Mouse (Mus musculus) heart, postnatal 0 days (tissue): ENCODE measurements around the gene Pipox. TPM values are rescaled to one million over a fixed set of nuclear protein-coding genes. Genes with fewer than 3 reads are reported as not detected.
A peak's percentile ranks its signal among the peaks of the same experiment; 100 is the strongest.

Experiments used
- ATAC-seq: fragments of 200-750 bp; cut with Nextera tagmentation; 2 replicates; pipeline ENCODE4 v1.8.0; 2017; ENCODE audit warnings: low read depth, moderate number of reproducible peaks, moderate library complexity; ENCODE audit not compliant: insufficient read depth
- DNase-seq: peaks from one replicate; pipeline ENCODE4 v3.0.0-alpha.2; 2016; ENCODE audit warnings: low spot score
- H3K27ac ChIP-seq: fragments of 300-500 bp; sonication (generic); 2 replicates; pipeline ENCODE4 v1.5.1; 2014; ENCODE audit warnings: low read depth, mild to moderate bottlenecking
- H3K27me3 ChIP-seq: fragments of 300-500 bp; sonication (generic); 2 replicates; pipeline ENCODE4 v1.6.1; 2014; ENCODE audit warnings: low read length, mixed read lengths; ENCODE audit not compliant: control insufficient read depth, insufficient read depth
- H3K36me3 ChIP-seq: fragments of 300-500 bp; sonication (generic); replicated peaks from 2 replicates; pipeline ENCODE4 v1.6.1; 2014; ENCODE audit warnings: low read length, mixed read lengths; ENCODE audit not compliant: control insufficient read depth, insufficient read depth
- H3K4me1 ChIP-seq: fragments of 300-500 bp; sonication (generic); 2 replicates; pipeline ENCODE4 v1.6.1; 2014; ENCODE audit warnings: antibody characterized with exemption; ENCODE audit not compliant: control insufficient read depth, insufficient read depth
- H3K4me2 ChIP-seq: fragments of 300-500 bp; sonication (generic); 2 replicates; pipeline ENCODE4 v1.6.1; 2014; ENCODE audit warnings: low read depth, mild to moderate bottlenecking, low read length, moderate library complexity
- H3K4me3 ChIP-seq: fragments of 300-500 bp; sonication (generic); 2 replicates; pipeline ENCODE4 v1.5.1; 2014; ENCODE audit warnings: low read depth, low read length
- H3K9ac ChIP-seq: fragments of 300-500 bp; sonication (generic); replicated peaks from 2 replicates; pipeline ENCODE4 v1.6.1; 2014; ENCODE audit warnings: low read depth, low read length, mixed read lengths
- H3K9me3 ChIP-seq: fragments of 300-500 bp; sonication (generic); replicated peaks from 2 replicates; pipeline ENCODE4 v1.6.1; 2016; ENCODE audit warnings: low read length; ENCODE audit not compliant: control insufficient read depth
- CTCF ChIP-seq: IDR thresholded peaks from 2 replicates; pipeline ENCODE4 v1.5.1; 2016; ENCODE audit warnings: antibody characterized with exemption, control low read depth, low read depth
- EP300 ChIP-seq: IDR thresholded peaks from 2 replicates; pipeline ENCODE4 v1.6.1; 2016; ENCODE audit warnings: antibody characterized with exemption, low read depth
- WGBS: fragments of 180-500 bp; shearing (Covaris S2); extraction: QIAGEN DNeasy Blood & Tissue Kit; methylation state at CpG from one replicate; pipeline ENCODE4 v1.1.7; 2014; 5-methylcytosine and 5-hydroxymethylcytosine counted together
- polyA plus RNA-seq: library from polyadenylated mRNA; unstranded; fragments of >200 nt; fragmentation: Nextera tagmentation; extraction: Ambion mirVana; gene quantifications from 2 replicates; pipeline ENCODE4 v1.2.1, GENCODE M21; 2015
- total RNA-seq: library from RNA; depleted of rRNA; stranded (reverse); fragments of >200 nt; gene quantifications from 2 replicates; pipeline ENCODE4 v1.2.3, GENCODE M21; 2014; ENCODE audit warnings: low replicate concordance

Gene Pipox
- total and polyA plus RNA-seq, 2 experiments from 2014 or later: 2.4 to 2.6 TPM

- Histone ChIP-seq H3K27me3 (peaks cover 72% of the 10 kb centered on the region), H3K9me3 (no peaks in the 10 kb centered on the region), H3K4me1 (peaks cover 7% of the 10 kb centered on the region; the same call in 1 of the 2 replicates), H3K4me3 (no peak overlapping the region), H3K9ac (no peak overlapping the region), H3K4me2 (no peak overlapping the region), H3K27ac (no peak overlapping the region), H3K36me3 (no peaks in the 10 kb centered on the region)
- WGBS: 0% methylated on average over 4 of the region's 4 CpGs
- DNase-seq: no peak
- ATAC-seq: no peak
- no peak for TF ChIP-seq EP300
Measured at GRCm38 (mm10) chr11:77934111-77934521, 40.2 kb upstream of the Pipox start.

GRCm38 (mm10) chr11:77932576-77932975 lies 38.7 kb upstream of the Pipox start:
- ATAC-seq: no peak
- no peak for DNase-seq
- Histone ChIP-seq H3K9me3 (no peaks in the 10 kb centered on the region), H3K36me3 (no peaks in the 10 kb centered on the region), H3K4me2 (no peak overlapping the region), H3K4me3 (no peak overlapping the region), H3K27me3 (peaks cover 75% of the 10 kb centered on the region), H3K27ac (no peak overlapping the region), H3K4me1 (peaks cover 7% of the 10 kb centered on the region; the same call in 1 of the 2 replicates), H3K9ac (no peak overlapping the region)
- TF ChIP-seq CTCF (no peak), EP300 (no peak)
- WGBS: 31% methylated on average over 5 of the region's 5 CpGs

GRCm38 (mm10) chr11:77931541-77932433 lies 37.9 kb upstream of the Pipox start:
- peak overlapping the region; percentile 68 for H3K4me2 ChIP-seq
- WGBS: 3% methylated on average over 41 of the region's 41 CpGs
- H3K27ac ChIP-seq: no peak overlapping the region
- H3K4me1 ChIP-seq: peaks cover 7% of the 10 kb centered on the region; the same call in 1 of the 2 replicates
- H3K27me3 ChIP-seq: peaks cover 70% of the 10 kb centered on the region
- TF ChIP-seq EP300: no peak
- no peak for TF ChIP-seq CTCF
- no peaks in the 10 kb centered on the region for H3K36me3 ChIP-seq
- no peaks in the 10 kb centered on the region for H3K9me3 ChIP-seq
- no peak for DNase-seq
- no peak for ATAC-seq
- peak overlapping the region; percentile 44 for H3K4me3 ChIP-seq
- H3K9ac ChIP-seq: no peak overlapping the region

GRCm38 (mm10) chr11:77930751-77931540 lies 37.0 kb upstream of the Pipox start, which contains the start of gene Sez6:
Gene Sez6, plus strand, starts transcription at chr11:77930800.
- under 1% methylated on average over 84 of the region's 94 CpGs for WGBS
- DNase-seq (peak; percentile 60), ATAC-seq (peak; percentile 85)
- H3K27me3 ChIP-seq: peaks cover 64% of the 10 kb centered on the region
- no peak within 1 kb of the TSS for H3K27ac ChIP-seq
- H3K9ac ChIP-seq: no peak within 1 kb of the TSS
- H3K36me3 ChIP-seq: no peaks in the 10 kb centered on the region
- no peaks in the 10 kb centered on the region for H3K9me3 ChIP-seq
- H3K4me1 ChIP-seq: peaks cover 7% of the 10 kb centered on the region; the same call in 1 of the 2 replicates
- peak within 1 kb of the TSS; percentile 68 for H3K4me2 ChIP-seq
- TF ChIP-seq CTCF (no peak), EP300 (no peak)
- H3K4me3 ChIP-seq: peak within 1 kb of the TSS; percentile 44

GRCm38 (mm10) chr11:77927837-77928236 lies 33.9 kb upstream of the Pipox start:
- ATAC-seq (no peak), DNase-seq (no peak)
- TF ChIP-seq EP300 (no peak), CTCF (no peak)
- H3K4me2 ChIP-seq: no peak overlapping the region
- no peak overlapping the region for H3K27ac ChIP-seq
- 64% methylated on average over 5 of the region's 5 CpGs for WGBS
- H3K4me3 ChIP-seq: no peak overlapping the region
- H3K4me1 ChIP-seq: peaks cover 7% of the 10 kb centered on the region; the same call in 1 of the 2 replicates
- H3K9me3 ChIP-seq: no peaks in the 10 kb centered on the region
- H3K36me3 ChIP-seq: no peaks in the 10 kb centered on the region
- H3K27me3 ChIP-seq: peaks cover 33% of the 10 kb centered on the region
- no peak overlapping the region for H3K9ac ChIP-seq
